Mouse (Mus musculus) intestine, embryonic 16.5 days (tissue): ENCODE data around the gene Gatb. TPM values are rescaled to one million over a fixed set of nuclear protein-coding genes. Genes with fewer than 3 reads are reported as not detected.

Experiments used
- ATAC-seq: fragments of 200-750 bp; cut with Nextera tagmentation; 2 replicates; pipeline ENCODE4 v1.8.0; 2017; ENCODE audit warnings: moderate TSS enrichment, moderate library complexity
- H3K27ac ChIP-seq: fragments of 300-500 bp; sonication (generic); 2 replicates; pipeline ENCODE4 v1.5.1; 2014; ENCODE audit warnings: mild to moderate bottlenecking, low read length
- H3K27me3 ChIP-seq: fragments of 300-500 bp; sonication (generic); replicated peaks from 2 replicates; pipeline ENCODE4 v1.6.1; 2014; ENCODE audit warnings: low read length, control low read depth, mixed read lengths; ENCODE audit not compliant: control insufficient read depth, insufficient read depth
- H3K36me3 ChIP-seq: fragments of 300-500 bp; sonication (generic); 2 replicates; pipeline ENCODE4 v1.6.1; 2014; ENCODE audit warnings: low read length, control low read depth; ENCODE audit not compliant: control insufficient read depth, insufficient read depth
- H3K4me1 ChIP-seq: fragments of 300-500 bp; sonication (generic); 2 replicates; pipeline ENCODE4 v1.6.1; 2014; ENCODE audit warnings: low read length, control low read depth, mixed read lengths; ENCODE audit not compliant: control insufficient read depth, insufficient read depth
- H3K4me2 ChIP-seq: fragments of 300-500 bp; sonication (generic); 2 replicates; pipeline ENCODE4 v1.6.1; 2014; ENCODE audit warnings: low read depth, low read length, control low read depth
- H3K4me3 ChIP-seq: fragments of 300-500 bp; sonication (generic); 2 replicates; pipeline ENCODE4 v1.5.1; 2014; ENCODE audit warnings: mild to moderate bottlenecking, low read length
- H3K9ac ChIP-seq: fragments of 300-500 bp; sonication (generic); 2 replicates; pipeline ENCODE4 v1.6.1; 2014; ENCODE audit warnings: low read depth, low read length
- H3K9me3 ChIP-seq: fragments of 300-500 bp; sonication (generic); 2 replicates; pipeline ENCODE4 v1.6.1; 2016; ENCODE audit warnings: low read length, control low read depth; ENCODE audit not compliant: control insufficient read depth
- WGBS: fragments of 180-500 bp; shearing (Covaris S2); extraction: QIAGEN DNeasy Blood & Tissue Kit; methylation state at CpG from one replicate; pipeline ENCODE4 v1.1.7; 2014; 5-methylcytosine and 5-hydroxymethylcytosine counted together
- polyA plus RNA-seq: library from polyadenylated mRNA; unstranded; fragments of >200 nt; fragmentation: Nextera tagmentation; extraction: Ambion mirVana; gene quantifications from 2 replicates; pipeline ENCODE4 v1.2.1, GENCODE M21; 2015

The Gatb gene
- polyA plus RNA-seq, 1 experiment from 2014 or later, result 37.8 TPM

GRCm38 (mm10) chr3:85661926-85662813 is 88.3 kb downstream of the Gatb start:
- no peaks in the 10 kb centered on the region for H3K4me1 ChIP-seq
- H3K36me3 ChIP-seq, result no peaks in the 10 kb centered on the region
- no peak overlapping the region for H3K9ac ChIP-seq
- H3K4me3 ChIP-seq, result no peak overlapping the region
- no peaks in the 10 kb centered on the region for H3K27me3 ChIP-seq
- WGBS, result 72% methylated on average over 10 of the region's 10 CpGs
- H3K27ac ChIP-seq, result no peak overlapping the region
- H3K9me3 ChIP-seq, result no peaks in the 10 kb centered on the region
- no peak overlapping the region for H3K4me2 ChIP-seq
- ATAC-seq, result no peak

- H3K9ac ChIP-seq, result no peak overlapping the region
- H3K4me1 ChIP-seq, result no peaks in the 10 kb centered on the region
- ATAC-seq, result no peak
- no peak overlapping the region for H3K4me2 ChIP-seq
- no peak overlapping the region for H3K4me3 ChIP-seq
- 77% methylated on average over 5 of the region's 5 CpGs for WGBS
- H3K27me3 ChIP-seq, result no peaks in the 10 kb centered on the region
- no peaks in the 10 kb centered on the region for H3K36me3 ChIP-seq
- H3K9me3 ChIP-seq, result no peaks in the 10 kb centered on the region
- no peak overlapping the region for H3K27ac ChIP-seq
These were observed 89.9 kb downstream of the Gatb start for GRCm38 (mm10) chr3:85663826-85664225.

GRCm38 (mm10) chr3:85664591-85665171 is 90.8 kb downstream of the Gatb start:
- no peak overlapping the region for H3K9ac ChIP-seq
- H3K27ac ChIP-seq, result no peak overlapping the region
- H3K27me3 ChIP-seq, result no peaks in the 10 kb centered on the region
- ATAC-seq, result no peak
- WGBS, result 78% methylated on average over 10 of the region's 10 CpGs
- no peak overlapping the region for H3K4me2 ChIP-seq
- no peaks in the 10 kb centered on the region for H3K36me3 ChIP-seq
- no peaks in the 10 kb centered on the region for H3K4me1 ChIP-seq
- H3K4me3 ChIP-seq, result no peak overlapping the region
- no peaks in the 10 kb centered on the region for H3K9me3 ChIP-seq

GRCm38 (mm10) chr3:85666166-85666565 is 92.2 kb downstream of the Gatb start:
- 74% methylated on average over 3 of the region's 3 CpGs for WGBS
- Histone ChIP-seq H3K9ac (no peak overlapping the region), H3K4me3 (no peak overlapping the region), H3K36me3 (no peaks in the 10 kb centered on the region), H3K27ac (no peak overlapping the region), H3K4me1 (no peaks in the 10 kb centered on the region), H3K9me3 (no peaks in the 10 kb centered on the region), H3K27me3 (no peaks in the 10 kb centered on the region), H3K4me2 (no peak overlapping the region)
- ATAC-seq, result no peak

- H3K4me3 ChIP-seq, result no peak overlapping the region
- no peak overlapping the region for H3K4me2 ChIP-seq
- H3K27ac ChIP-seq, result no peak overlapping the region
- ATAC-seq, result no peak
- H3K9ac ChIP-seq, result no peak overlapping the region
- no peaks in the 10 kb centered on the region for H3K4me1 ChIP-seq
- 57% methylated on average over 12 of the region's 12 CpGs for WGBS
- no peaks in the 10 kb centered on the region for H3K27me3 ChIP-seq
- no peaks in the 10 kb centered on the region for H3K36me3 ChIP-seq
- H3K9me3 ChIP-seq, result no peaks in the 10 kb centered on the region
These were observed 92.8 kb downstream of the Gatb start for GRCm38 (mm10) chr3:85666736-85667135.

- WGBS, result 92% methylated on average over 6 of the region's 6 CpGs
- Histone ChIP-seq H3K4me1 (no peaks in the 10 kb centered on the region), H3K27ac (no peak overlapping the region), H3K9me3 (no peaks in the 10 kb centered on the region), H3K9ac (no peak overlapping the region), H3K4me2 (no peak overlapping the region), H3K4me3 (no peak overlapping the region), H3K36me3 (no peaks in the 10 kb centered on the region), H3K27me3 (no peaks in the 10 kb centered on the region)
- ATAC-seq, result no peak
These were observed 93.8 kb downstream of the Gatb start for GRCm38 (mm10) chr3:85667683-85668082.

GRCm38 (mm10) chr3:85669844-85670243 is 95.9 kb downstream of the Gatb start:
- ATAC-seq, result no peak
- no peaks in the 10 kb centered on the region for H3K36me3 ChIP-seq
- H3K27me3 ChIP-seq, result no peaks in the 10 kb centered on the region
- no peak overlapping the region for H3K9ac ChIP-seq
- H3K9me3 ChIP-seq, result no peaks in the 10 kb centered on the region
- 82% methylated on average over 6 of the region's 6 CpGs for WGBS
- no peak overlapping the region for H3K4me2 ChIP-seq
- no peak overlapping the region for H3K27ac ChIP-seq
- H3K4me1 ChIP-seq, result no peaks in the 10 kb centered on the region
- H3K4me3 ChIP-seq, result no peak overlapping the region

- no peak for ATAC-seq
- H3K9ac ChIP-seq, result no peak overlapping the region
These were observed 103.2 kb downstream of the Gatb start for GRCm38 (mm10) chr3:85677133-85677532.

GRCm38 (mm10) chr3:85677952-85678351 is 104.0 kb downstream of the Gatb start:
- no peaks in the 10 kb centered on the region for H3K27me3 ChIP-seq
- H3K9ac ChIP-seq, result no peak overlapping the region
- H3K36me3 ChIP-seq, result no peaks in the 10 kb centered on the region
- ATAC-seq, result no peak
- no peaks in the 10 kb centered on the region for H3K4me1 ChIP-seq
- H3K4me3 ChIP-seq, result no peak overlapping the region
- no peak overlapping the region for H3K4me2 ChIP-seq
- H3K27ac ChIP-seq, result no peak overlapping the region
- H3K9me3 ChIP-seq, result no peaks in the 10 kb centered on the region
- 55% methylated on average over 3 of the region's 3 CpGs for WGBS

More at GRCm38 (mm10) chr3:85677133-85677532, 103.2 kb downstream of the Gatb start:
- Histone ChIP-seq H3K4me3 (no peak overlapping the region), H3K36me3 (no peaks in the 10 kb centered on the region), H3K4me1 (no peaks in the 10 kb centered on the region), H3K4me2 (no peak overlapping the region), H3K27ac (no peak overlapping the region), H3K27me3 (no peaks in the 10 kb centered on the region), H3K9me3 (no peaks in the 10 kb centered on the region)
- 65% methylated on average over 8 of the region's 8 CpGs for WGBS
